Mouse (Mus musculus): ENCODE results near the gene Fam84b.

The Fam84b gene

GRCm38 (mm10) chr15:60833476-60834218, 19.9 kb downstream of the Fam84b start:
- DNase-seq (ENCODE audit: low spot score in 2 of 2): no peak

GRCm38 (mm10) chr15:60832586-60832985, 21.0 kb downstream of the Fam84b start:
- no peak for DNase-seq (ENCODE audit: low spot score in 2 of 2)

- no peak for DNase-seq (ENCODE audit: low spot score in 2 of 2)
These were observed 27.4 kb downstream of the Fam84b start for GRCm38 (mm10) chr15:60826226-60826625.

GRCm38 (mm10) chr15:60824751-60825227, 28.8 kb downstream of the Fam84b start:
- peak; percentile 79 to 83 for DNase-seq (ENCODE audit: low spot score in 2 of 2)

GRCm38 (mm10) chr15:60823870-60824709, 29.5 kb downstream of the Fam84b start:
- peak in 1 of 2 experiments; percentile 21 for DNase-seq (ENCODE audit: low spot score in 2 of 2)

- DNase-seq (ENCODE audit: low spot score in 2 of 2): no peak
These were observed 30.0 kb downstream of the Fam84b start for GRCm38 (mm10) chr15:60823620-60823869.

- DNase-seq (ENCODE audit: low spot score in 2 of 2): peak; percentile 78 to 87
These were observed 30.6 kb downstream of the Fam84b start for GRCm38 (mm10) chr15:60822803-60823619.

- peak; percentile 15 to 19 for DNase-seq (ENCODE audit: low spot score in 2 of 2)
These were observed 31.3 kb downstream of the Fam84b start for GRCm38 (mm10) chr15:60822101-60822802.

GRCm38 (mm10) chr15:60818500-60818899, 35.1 kb downstream of the Fam84b start:
- no peak for DNase-seq (ENCODE audit: low spot score in 2 of 2)

- DNase-seq (ENCODE audit: low spot score in 2 of 2): no peak
These were observed 37.1 kb downstream of the Fam84b start for GRCm38 (mm10) chr15:60816478-60816877.

- no peak for DNase-seq (ENCODE audit: low spot score in 2 of 2)
These were observed 39.0 kb downstream of the Fam84b start for GRCm38 (mm10) chr15:60814542-60814941.

GRCm38 (mm10) chr15:60793041-60793673, 60.4 kb downstream of the Fam84b start:
- no peak for DNase-seq (ENCODE audit: low spot score in 2 of 2)

- DNase-seq (ENCODE audit: low spot score in 2 of 2): no peak
These were observed 64.5 kb downstream of the Fam84b start for GRCm38 (mm10) chr15:60789084-60789483.

GRCm38 (mm10) chr15:60783761-60784160, 69.8 kb downstream of the Fam84b start:
- no peak for DNase-seq (ENCODE audit: low spot score in 2 of 2)

- no peak for DNase-seq (ENCODE audit: low spot score in 2 of 2)
These were observed 74.0 kb downstream of the Fam84b start for GRCm38 (mm10) chr15:60779531-60779973.

- DNase-seq (ENCODE audit: low spot score in 2 of 2): peak; percentile 14
These were observed 74.5 kb downstream of the Fam84b start for GRCm38 (mm10) chr15:60779063-60779462.

Data from frontal cortex, postnatal 36 days (tissue).